Mouse (Mus musculus) spleen, postnatal 4 days (tissue): ENCODE measurements around the gene Rit1.
"Not testable (repeated sequence)": the region's sequence is repeated elsewhere in the genome, so short reads cannot be mapped to it uniquely, and the experiment has no call there.

Source experiments
- DNase-seq, 2 experiments: peaks; one replicate each; pipeline ENCODE4 v3.0.0; 2022; ENCODE audit warnings: low spot score in 2 of 2

Gene Rit1

DNA sequence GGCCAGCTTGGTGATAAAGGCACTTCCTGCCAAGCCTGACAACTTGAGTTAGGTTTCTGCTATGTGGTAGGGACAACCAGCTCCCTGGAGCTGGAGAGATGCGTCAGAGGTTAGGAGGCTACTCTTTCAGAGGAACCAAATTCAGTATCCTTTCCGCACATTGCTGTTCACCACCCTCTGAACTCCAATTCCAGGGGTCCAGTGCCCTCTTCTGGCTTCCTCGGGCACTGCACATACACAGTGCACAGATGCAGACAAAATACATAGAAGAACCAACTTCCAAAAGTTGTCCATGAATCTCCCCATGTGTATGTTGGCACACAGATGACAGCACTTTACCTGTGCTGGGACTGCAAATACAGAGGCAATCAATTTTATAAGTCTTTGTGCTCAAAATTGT lies 22.0 kb downstream of the Rit1 start:
- peak; percentile 68 to 86 for DNase-seq

DNA sequence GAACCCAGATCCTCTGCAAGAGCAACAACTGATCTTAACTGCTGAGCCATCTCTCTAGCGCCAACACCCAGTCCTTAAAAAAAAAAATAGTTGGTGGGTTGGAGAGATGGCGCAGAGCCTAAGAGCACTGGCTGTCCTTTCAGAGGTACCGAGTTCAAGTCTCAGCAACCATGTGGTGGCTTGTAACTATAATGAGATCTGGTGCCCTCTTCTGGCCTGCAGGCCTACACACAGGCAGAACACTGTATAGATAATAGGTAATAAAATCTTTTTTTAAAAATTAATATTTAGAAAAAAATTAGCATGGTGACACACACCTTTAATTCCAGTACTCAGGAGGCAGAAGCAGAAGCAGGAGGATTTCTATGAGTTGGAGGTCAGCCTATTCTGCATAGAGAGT lies 23.5 kb downstream of the Rit1 start:
- DNase-seq: no peak

DNA sequence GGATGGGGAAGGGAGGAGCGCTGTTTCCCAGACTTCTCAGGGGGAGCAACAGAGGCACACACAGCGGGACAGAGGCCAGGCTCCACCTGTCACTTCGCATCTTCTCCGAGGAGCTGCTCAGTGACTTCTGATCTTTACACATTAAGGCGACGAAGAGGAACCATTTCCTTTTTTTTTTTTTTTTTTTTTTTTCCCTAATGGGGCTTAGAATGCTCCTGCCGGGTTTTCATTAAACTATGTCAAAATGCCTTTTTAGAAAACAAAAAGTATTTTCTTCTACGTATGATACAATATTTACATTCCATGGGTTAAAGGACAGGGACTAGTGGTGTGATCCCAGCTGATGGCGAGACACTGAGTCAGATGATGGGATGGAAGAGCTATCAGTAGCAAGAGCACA lies 28.9 kb downstream of the Rit1 start:
- no peak for DNase-seq

DNA sequence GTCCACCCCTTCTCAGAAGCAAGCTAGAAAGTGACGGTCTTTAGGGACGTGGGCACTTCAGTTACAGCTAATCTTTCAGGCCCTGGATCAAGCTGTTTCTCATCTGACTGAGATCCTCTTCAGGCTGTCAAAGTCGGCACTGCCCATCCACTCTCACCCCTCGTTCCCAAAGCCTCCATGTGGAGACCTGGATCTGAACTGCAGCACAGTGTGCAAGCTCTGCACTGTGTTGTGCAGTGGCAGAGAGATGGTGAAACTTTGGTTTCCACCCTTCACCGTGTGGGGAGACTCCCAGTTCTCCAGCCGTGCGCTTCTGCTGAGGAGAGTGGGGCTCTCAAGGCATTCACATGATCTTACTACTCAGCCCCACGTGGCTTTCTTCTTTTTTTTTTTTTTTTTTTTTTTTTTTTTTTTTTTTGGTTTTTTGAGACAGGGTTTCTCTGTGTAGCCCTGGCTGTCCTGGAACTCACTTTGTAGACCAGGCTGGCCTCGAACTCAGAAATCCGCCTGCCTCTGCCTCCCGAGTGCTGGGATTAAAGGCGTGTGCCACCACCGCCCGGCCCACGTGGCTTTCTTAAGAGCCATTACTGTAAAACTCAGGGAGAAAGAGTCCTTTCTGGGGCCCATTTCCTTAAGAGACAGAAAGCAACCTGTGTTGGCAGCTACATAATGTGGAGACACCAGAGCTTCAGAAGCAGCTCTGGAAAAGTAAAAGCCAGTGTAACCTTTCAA lies 29.7 kb downstream of the Rit1 start:
- DNase-seq: no peak

DNA sequence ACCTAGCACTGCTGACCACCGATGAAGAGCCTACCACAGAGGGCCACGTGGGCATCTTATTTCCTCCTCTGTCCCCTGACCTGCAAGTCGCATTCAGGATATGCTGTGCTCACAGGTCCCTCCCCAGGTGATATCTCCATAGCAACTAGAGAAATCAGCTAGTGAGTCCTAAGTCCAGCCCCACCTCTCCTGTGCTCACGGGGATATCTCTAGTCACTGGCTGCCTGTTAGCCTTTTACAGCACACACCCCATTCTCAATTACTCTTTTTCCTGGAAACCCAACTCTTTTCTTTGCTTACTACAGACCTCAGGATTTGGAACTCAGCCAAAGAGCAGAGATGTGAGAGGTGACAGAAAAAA lies 30.2 kb downstream of the Rit1 start:
- no peak for DNase-seq

DNA sequence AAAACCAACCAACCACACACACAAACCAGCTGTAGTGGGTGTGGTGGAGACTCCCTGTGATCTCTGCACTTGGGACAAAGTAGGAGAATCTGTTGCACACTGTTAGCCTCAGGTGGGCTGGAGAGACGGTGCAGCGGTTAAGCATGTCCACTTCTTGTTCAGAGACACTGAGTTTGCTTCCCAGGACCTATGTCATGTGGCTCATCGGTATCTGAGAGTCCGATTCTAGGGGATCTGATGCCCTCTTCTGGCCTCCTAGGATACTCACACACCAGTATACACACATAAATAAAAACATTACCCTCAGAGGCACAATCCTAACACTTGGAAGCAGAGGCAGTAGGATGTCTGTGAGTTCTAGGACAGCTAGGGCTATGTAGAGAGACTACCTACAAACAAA lies 37.6 kb downstream of the Rit1 start:
- DNase-seq: no peak

DNA sequence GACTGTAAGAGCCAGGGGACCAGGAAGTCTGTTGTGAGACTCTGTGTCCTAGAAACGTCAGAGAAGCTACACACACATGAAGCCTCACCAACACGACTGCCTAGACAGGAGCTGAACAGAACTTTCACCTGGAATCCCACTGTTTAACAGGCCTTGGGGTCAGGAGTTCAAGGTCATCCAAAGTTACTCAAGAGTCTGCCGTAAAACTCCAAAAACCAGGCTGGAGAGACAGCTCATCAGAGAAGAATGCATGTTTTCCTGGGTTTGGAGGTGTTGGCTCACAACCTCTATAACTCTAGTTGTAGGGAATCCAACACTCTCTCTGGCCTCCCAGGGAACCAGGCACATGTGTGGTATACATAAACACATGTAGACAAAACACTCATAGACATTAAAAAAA lies 38.9 kb downstream of the Rit1 start:
- DNase-seq: no peak

DNA sequence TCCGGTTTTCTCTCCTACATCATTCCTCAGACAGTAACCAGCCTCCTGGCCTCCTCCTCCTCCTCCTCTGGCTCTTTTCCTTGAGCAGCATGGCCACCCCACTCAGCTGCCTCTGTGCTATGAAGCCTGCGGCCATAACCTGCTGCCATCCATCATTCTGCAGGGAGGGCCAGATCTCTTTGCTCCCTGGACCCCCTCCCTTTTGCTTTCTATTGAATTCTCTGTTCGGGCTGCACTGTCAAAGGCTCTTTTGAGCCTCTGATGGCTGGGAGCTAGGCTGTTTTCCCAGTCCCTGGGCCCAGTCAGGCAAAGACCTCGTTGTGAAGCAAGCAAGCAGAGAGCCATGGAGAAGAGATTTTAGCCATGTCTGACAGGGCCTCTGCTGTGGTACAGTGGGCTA lies 39.6 kb downstream of the Rit1 start:
- no peak for DNase-seq

DNA sequence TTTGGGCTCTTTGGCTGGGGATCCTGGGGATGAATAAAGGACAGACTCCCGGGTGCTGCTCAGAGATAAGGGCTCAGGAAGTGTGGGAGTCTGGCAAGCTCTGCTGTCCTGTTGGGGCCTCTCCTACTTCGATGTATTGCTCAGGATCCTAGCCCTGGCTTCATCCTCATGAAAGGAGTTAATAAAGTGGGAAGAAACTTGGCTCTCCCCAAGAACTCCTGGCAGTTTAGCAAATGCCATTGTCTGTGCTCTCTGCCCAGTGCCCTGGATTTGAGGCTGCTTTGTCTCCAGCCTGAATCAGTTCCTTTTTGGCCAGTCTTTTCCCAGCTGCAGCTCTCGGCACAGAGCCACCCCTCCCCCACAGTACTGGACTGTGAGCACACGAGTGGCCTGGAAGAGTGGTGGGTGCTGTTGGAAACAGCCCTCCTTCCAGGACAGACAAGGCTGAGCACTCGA lies 41.4 kb downstream of the Rit1 start:
- no peak for DNase-seq

DNA sequence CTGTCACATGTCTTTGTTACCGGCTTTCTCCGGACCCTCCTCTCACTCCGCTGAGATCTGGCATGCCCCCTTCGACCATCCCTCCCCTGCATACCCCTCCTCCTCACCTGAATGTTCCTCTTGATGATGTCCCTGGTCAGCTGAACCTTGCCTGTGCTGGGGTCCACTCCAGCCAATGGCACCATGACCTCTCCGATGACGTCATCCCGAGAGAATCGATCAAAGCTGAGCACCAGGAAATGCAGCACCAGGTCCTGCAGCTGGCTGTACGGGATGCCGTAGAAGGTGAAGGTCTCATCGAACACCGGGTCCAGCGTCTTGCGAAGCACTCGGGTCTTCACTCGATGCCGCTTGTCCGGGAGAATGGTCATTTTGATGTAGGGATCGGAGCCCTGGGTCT lies 45.0 kb downstream of the Rit1 start:
- no peak for DNase-seq

DNA sequence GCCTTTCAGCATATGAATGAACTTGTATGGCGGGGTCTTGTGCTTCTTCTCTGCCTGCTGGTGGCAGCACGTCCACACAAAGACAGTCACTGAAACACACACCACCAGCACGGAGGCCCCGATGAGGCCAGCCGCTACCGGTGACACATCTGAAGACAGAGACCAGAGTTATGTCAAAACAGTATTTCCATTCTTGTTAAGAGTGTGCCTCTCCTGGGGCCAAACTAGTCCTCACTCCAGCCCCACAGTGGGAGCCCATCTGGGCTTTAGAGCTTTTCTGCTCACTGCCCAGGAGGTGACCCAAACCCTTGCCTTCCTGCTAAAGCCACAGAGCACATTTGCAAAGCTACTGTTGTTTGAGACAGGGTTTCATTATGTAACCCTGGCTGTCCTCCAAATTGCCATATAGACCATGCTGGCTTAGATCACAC lies 45.8 kb downstream of the Rit1 start:
- no peak for DNase-seq

DNA sequence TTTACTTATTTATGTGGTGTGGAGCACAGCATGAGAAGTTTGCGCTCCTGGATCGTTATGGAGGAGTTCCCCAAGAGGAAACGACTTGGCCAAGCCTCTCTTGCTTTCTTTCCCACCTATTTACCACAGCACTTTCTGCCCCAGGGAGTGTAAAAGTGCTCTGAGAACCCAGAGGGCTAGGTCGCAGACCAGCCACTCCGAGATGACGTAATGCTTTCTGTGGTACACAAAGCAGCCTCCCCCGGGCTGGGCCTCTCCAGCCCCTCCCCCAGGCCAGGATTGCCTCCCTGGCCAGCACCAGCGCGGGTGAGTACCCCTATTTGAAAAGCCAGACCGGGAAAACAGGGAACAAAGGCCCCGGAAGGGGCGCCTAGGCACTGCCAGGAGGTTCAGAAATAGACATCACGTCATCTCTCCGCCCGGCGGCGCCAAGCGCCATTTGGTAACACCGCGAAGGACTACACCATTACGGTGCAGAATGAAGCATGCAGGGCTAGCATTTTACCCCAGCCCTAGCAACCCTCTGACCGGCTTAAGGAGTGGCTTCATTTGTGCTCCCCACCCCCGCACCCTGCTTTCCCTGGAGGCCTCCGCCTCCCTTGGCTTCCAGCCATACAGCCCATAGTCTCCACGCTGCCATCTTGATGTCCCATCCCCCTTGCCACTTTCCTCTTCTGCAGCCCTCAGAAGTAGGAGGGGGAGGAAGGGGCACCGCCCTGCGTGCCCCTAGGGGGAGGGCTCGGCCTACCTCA lies 54.7 kb downstream of the Rit1 start:
- not testable (repeated sequence) for DNase-seq

DNA sequence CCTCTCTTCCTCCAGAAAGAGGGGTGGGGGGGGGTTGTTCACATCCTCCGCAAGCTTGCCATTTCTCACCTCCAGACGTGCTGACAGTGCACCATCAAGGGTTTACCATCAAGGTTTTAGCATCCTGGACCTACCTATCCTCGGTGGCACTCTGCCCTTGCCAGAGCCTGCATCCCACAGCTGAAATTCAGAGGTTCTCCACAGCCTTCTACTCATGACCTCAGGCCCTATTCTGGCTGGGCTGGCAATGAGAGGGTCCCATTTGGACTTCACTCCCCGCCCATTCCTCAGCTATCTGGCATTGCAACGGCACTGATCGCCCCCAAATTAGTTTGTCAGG lies 55.3 kb downstream of the Rit1 start:
- not testable (repeated sequence) for DNase-seq

DNA sequence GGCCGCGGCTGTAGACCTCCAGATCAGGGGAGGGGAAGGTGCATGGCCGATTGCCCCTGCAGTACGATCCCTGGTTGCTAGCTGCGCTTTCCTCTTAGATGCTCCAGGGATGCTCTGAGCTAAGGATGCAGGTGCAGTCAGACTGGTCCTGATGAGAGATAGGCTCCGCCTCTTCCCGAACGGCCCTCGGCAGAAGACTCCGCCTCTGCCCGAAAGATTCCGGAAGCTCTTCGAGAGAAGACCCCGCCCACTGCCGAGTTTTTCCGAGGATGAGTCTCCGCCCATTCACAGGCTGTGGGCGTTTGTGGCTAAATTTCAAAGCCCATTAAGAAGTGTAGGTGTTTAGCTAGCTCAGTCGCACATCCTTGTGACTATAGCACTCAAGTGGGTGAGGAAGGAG lies 55.8 kb downstream of the Rit1 start:
- DNase-seq: peak; percentile 87 to 89

DNA sequence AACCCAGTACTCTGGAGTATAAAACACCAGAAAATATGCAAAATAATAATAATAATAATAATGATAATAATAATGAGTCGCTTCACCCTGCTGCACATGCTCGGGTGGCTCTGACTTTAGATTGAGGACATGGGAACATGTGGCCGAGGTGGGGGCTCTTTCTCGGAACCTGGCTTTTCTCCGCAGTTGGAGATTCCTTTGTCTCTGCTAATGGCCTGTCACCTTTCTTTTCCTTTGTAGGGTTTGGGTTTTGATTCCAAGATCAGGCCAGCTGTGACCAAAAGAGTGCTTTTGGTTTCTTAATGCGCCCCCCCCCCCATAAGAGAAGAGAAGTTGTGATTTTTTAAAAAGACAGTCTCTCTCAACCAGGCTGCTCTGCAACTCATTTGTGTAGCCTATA lies 56.5 kb downstream of the Rit1 start:
- DNase-seq: not testable (repeated sequence)

DNA sequence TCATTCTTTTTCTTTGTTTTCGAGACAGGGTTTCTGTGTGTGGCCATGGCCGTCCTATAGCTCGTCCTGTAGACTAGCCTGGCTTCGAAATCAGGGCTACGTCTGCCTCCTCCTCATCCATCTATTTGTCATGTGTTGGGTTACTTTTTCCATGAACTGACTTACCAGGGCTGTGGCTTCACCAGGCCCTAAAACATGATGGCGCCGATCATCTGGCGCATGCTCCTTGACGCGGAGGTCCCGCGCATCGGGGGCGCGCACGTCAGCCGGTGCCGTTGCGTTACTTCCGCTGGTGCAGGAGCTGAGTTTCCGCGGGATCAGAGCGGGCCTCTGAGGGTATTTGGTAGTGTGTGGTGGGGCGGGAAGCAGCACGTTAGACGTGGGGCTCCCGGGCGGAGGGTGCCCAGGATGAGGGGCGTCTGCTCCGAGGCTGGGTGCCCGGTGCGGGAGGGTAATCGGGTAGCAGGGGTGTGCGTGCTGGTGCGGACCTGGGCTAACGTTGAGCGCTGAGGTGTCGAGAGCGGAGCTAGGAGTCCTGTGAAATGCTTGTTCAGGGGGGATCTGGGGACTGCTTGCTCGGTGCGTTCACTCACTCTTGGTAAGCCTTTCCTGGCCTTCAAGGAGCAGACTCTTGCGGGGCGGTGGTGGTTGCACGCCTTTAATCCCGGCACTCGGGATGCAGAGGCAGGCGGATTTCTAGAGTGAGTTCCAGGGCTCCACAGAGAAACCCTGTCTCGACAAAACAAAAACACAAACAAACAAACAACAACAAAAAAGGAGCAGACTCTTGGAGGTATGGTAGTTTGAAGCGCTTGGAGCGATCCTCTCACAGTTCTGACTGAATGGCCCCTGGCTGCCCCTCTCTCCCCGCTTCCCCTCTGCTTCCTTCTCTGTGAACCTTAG lies 58.6 kb downstream of the Rit1 start, which contains the start of gene Syt11:
TSS of gene Syt11 (minus strand) at position 226 of the 903 bp plus-strand sequence.
- DNase-seq: not testable (repeated sequence)
